Mouse (Mus musculus) embryonic facial prominence, embryonic 14.5 days (tissue): ENCODE results near the gene Gm9573. TPM values are rescaled to one million over a fixed set of nuclear protein-coding genes. Genes with fewer than 3 reads are reported as not detected.

Experiments
- ATAC-seq: fragments of 200-750 bp; cut with Nextera tagmentation; 2 replicates; pipeline ENCODE4 v1.8.0; 2017; ENCODE audit warnings: low read depth, moderate number of reproducible peaks, moderate TSS enrichment
- DNase-seq: peaks from one replicate; pipeline ENCODE4 v3.0.0-alpha.2; 2015; ENCODE audit warnings: low spot score
- H3K27ac ChIP-seq: fragments of 300-500 bp; sonication (generic); replicated peaks from 2 replicates; pipeline ENCODE4 v1.5.1; 2014; ENCODE audit warnings: low read depth, mild to moderate bottlenecking, low read length, moderate library complexity
- H3K27me3 ChIP-seq: fragments of 300-500 bp; sonication (generic); replicated peaks from 2 replicates; pipeline ENCODE4 v1.6.1; 2014; ENCODE audit warnings: low read length; ENCODE audit not compliant: control insufficient read depth, insufficient read depth
- H3K36me3 ChIP-seq: fragments of 300-500 bp; sonication (generic); 2 replicates; pipeline ENCODE4 v1.6.1; 2014; ENCODE audit warnings: low read length, mixed read lengths; ENCODE audit not compliant: control insufficient read depth, insufficient read depth
- H3K4me1 ChIP-seq: fragments of 300-500 bp; sonication (generic); 2 replicates; pipeline ENCODE4 v1.6.1; 2014; ENCODE audit warnings: antibody characterized with exemption, low read length; ENCODE audit not compliant: control insufficient read depth, insufficient read depth
- H3K4me2 ChIP-seq: fragments of 300-500 bp; sonication (generic); 2 replicates; pipeline ENCODE4 v1.6.1; 2014; ENCODE audit warnings: low read depth, mild to moderate bottlenecking, low read length, moderate library complexity, mixed read lengths
- H3K4me3 ChIP-seq: fragments of 300-500 bp; sonication (generic); 2 replicates; pipeline ENCODE4 v1.5.1; 2014; ENCODE audit warnings: low read depth, mild to moderate bottlenecking, low read length
- H3K9ac ChIP-seq: fragments of 300-500 bp; sonication (generic); 2 replicates; pipeline ENCODE4 v1.6.1; 2014; ENCODE audit warnings: low read depth, mild to moderate bottlenecking, low read length, moderate library complexity, mixed read lengths
- H3K9me3 ChIP-seq: fragments of 300-500 bp; sonication (generic); 2 replicates; pipeline ENCODE4 v1.6.1; 2016; ENCODE audit warnings: low read length; ENCODE audit not compliant: control insufficient read depth
- WGBS: fragments of 180-500 bp; shearing (Covaris S2); extraction: QIAGEN DNeasy Blood & Tissue Kit; methylation state at CpG from one replicate; pipeline ENCODE4 v1.1.7; 2014; 5-methylcytosine and 5-hydroxymethylcytosine counted together
- polyA plus RNA-seq: library from polyadenylated mRNA; unstranded; fragments of >200 nt; fragmentation: Nextera tagmentation; extraction: Ambion mirVana; gene quantifications from 2 replicates; pipeline ENCODE4 v1.2.1, GENCODE M21; 2014

The Gm9573 gene
- polyA plus RNA-seq, 1 experiment from 2014 or later: 0.04 TPM

- WGBS: 90% methylated on average over 7 of the region's 7 CpGs
- no peaks in the 10 kb centered on the region for H3K27me3 ChIP-seq
Measured at GRCm38 (mm10) chr17:35591219-35591578, 35.2 kb downstream of the Gm9573 start.

DNA sequence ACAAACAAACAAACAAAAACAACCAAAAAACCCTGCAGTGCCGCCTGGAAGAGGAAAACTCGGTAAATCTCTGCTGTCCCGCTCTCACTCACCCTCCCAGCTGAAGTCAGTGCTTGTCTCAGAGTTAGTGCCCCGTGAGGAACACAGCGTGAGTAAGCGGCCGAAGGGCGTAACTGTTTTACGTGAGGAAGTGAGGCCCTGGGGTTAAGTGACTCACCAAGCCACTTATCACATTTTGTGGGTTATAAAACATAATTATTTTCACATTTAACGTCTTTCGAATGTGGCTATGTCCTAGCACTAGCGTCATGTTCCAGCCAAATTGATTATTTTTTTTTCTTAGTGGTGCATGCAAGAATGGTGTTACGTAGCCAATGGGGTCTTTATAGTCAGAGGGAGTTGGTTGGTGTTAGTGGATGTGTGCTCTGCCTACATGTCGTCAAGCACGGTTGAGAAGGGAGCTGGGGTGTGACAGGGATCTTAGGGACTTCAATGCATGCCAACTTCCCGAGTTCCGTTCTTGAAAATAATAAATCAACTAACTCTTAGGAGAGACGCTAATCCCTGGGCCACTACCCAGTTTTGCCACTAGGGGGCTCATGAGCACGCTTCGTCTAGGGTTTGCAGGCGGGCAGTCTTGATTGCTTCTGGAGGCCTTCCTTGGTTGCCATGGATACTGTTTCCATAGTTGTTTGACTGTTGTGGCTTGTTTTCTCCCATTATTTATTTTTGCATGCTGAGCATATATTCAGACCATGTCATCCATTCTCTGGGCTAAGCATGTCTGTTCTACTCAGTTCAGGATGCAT is 35.8 kb downstream of the Gm9573 start:
- Histone ChIP-seq H3K4me3 (no peak overlapping the region), H3K9me3 (no peaks in the 10 kb centered on the region), H3K27me3 (no peaks in the 10 kb centered on the region), H3K4me2 (peak overlapping the region; percentile 27; the same call in 1 of the 2 replicates), H3K27ac (no peak overlapping the region), H3K36me3 (no peaks in the 10 kb centered on the region), H3K9ac (no peak overlapping the region), H3K4me1 (no peaks in the 10 kb centered on the region)
- ATAC-seq (peak; percentile 70; the same call in 1 of the 2 replicates), DNase-seq (peak; percentile 81)
- WGBS: 48% methylated on average over 21 of the region's 21 CpGs

More at GRCm38 (mm10) chr17:35591219-35591578, 35.2 kb downstream of the Gm9573 start:
- no peak overlapping the region for H3K4me3 ChIP-seq
- H3K36me3 ChIP-seq: no peaks in the 10 kb centered on the region
- no peak overlapping the region for H3K27ac ChIP-seq
- ATAC-seq: no peak
- DNase-seq: no peak
- H3K9ac ChIP-seq: no peak overlapping the region
- no peaks in the 10 kb centered on the region for H3K9me3 ChIP-seq
- no peaks in the 10 kb centered on the region for H3K4me1 ChIP-seq
- no peak overlapping the region for H3K4me2 ChIP-seq

- no peaks in the 10 kb centered on the region for H3K4me1 ChIP-seq
- WGBS: 15% methylated on average over 4 of the region's 4 CpGs
- DNase-seq (peak; percentile 64), ATAC-seq (no peak)
- H3K36me3 ChIP-seq: no peaks in the 10 kb centered on the region
- no peaks in the 10 kb centered on the region for H3K27me3 ChIP-seq
- H3K27ac ChIP-seq: no peak overlapping the region
- no peak overlapping the region for H3K9ac ChIP-seq
- H3K9me3 ChIP-seq: no peaks in the 10 kb centered on the region
- H3K4me3 ChIP-seq: no peak overlapping the region
- no peak overlapping the region for H3K4me2 ChIP-seq
Measured at GRCm38 (mm10) chr17:35588387-35588786, 38.0 kb downstream of the Gm9573 start.

DNA sequence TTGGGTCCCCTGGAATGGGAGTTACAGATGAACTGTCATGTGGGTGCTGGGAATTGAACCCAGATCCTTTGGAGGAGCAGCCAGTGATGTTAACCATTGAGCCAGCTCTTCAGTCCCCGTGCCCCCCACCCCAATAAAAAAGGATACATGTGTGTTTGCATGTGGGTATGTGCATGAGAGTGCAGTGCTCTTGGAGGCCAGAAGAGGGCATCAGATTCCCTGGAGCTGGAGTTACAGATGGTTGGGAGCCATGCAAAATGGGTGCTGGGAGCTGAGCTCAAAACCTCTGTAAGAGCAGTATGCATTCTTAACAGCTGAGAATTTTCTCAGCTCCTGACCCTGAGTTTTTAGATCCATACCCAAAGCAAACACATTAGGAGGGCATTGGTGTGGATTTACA is 39.1 kb downstream of the Gm9573 start:
- Histone ChIP-seq H3K27ac (no peak overlapping the region), H3K4me2 (no peak overlapping the region), H3K4me3 (no peak overlapping the region), H3K27me3 (no peaks in the 10 kb centered on the region), H3K9me3 (no peaks in the 10 kb centered on the region), H3K4me1 (no peaks in the 10 kb centered on the region), H3K9ac (no peak overlapping the region), H3K36me3 (no peaks in the 10 kb centered on the region)
- WGBS: 67% methylated on average over 1 of the region's 1 CpGs
- no peak for ATAC-seq
- DNase-seq: no peak

DNA sequence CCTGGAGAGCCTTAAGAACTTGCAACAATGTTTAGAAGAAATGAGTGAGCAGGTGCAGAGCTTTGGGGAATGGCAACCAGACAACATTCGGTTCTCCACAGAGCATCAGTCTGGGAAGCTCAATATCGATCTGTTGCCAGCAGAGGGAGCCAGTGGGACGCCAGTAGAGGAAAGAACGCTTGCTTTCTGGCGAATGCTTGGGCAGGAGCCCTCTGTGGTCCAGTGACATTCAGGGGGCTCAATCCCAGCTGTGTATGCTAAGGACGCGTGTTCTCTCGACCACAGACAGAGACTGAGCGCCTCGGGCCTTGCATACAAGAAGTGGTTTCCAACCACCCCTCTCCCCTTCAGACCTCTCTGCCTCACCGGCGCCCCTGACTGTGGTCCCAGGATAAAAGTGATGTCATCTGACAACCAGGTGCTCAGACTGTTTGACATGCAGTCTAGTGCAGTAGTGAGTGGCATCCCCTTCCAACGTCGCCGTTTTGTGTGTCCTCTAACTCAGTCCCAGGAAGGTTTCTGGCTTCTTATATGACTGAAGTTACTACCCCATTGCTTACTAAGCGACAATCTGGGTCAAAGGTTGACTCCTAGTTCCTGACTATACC is 42.0 kb downstream of the Gm9573 start:
- Histone ChIP-seq H3K4me2 (peak overlapping the region; percentile 29), H3K4me3 (no peak overlapping the region), H3K27ac (no peak overlapping the region), H3K4me1 (no peaks in the 10 kb centered on the region), H3K36me3 (no peaks in the 10 kb centered on the region), H3K27me3 (no peaks in the 10 kb centered on the region), H3K9ac (no peak overlapping the region), H3K9me3 (no peaks in the 10 kb centered on the region)
- peak; percentile 90 for DNase-seq
- WGBS: 15% methylated on average over 16 of the region's 16 CpGs
- peak; percentile 64; the same call in 1 of the 2 replicates for ATAC-seq

GRCm38 (mm10) chr17:35582900-35583299 is 43.5 kb downstream of the Gm9573 start:
- Histone ChIP-seq H3K9ac (no peak overlapping the region), H3K4me1 (no peaks in the 10 kb centered on the region), H3K27ac (no peak overlapping the region), H3K27me3 (no peaks in the 10 kb centered on the region), H3K4me2 (no peak overlapping the region), H3K9me3 (no peaks in the 10 kb centered on the region), H3K4me3 (no peak overlapping the region), H3K36me3 (no peaks in the 10 kb centered on the region)
- 83% methylated on average over 1 of the region's 1 CpGs for WGBS
- 0 out of 2 replicates have a peak, but pooled peaks have one; percentile 33 for ATAC-seq
- no peak for DNase-seq

- Histone ChIP-seq H3K27me3 (peaks cover 4% of the 10 kb centered on the region; the same call in 1 of the 2 replicates), H3K36me3 (no peaks in the 10 kb centered on the region), H3K27ac (no peak overlapping the region), H3K9ac (no peak overlapping the region), H3K9me3 (no peaks in the 10 kb centered on the region), H3K4me1 (no peaks in the 10 kb centered on the region), H3K4me3 (no peak overlapping the region), H3K4me2 (no peak overlapping the region)
- ATAC-seq: no peak
- 17% methylated on average over 6 of the region's 6 CpGs for WGBS
- peak; percentile 82 for DNase-seq
Measured at GRCm38 (mm10) chr17:35578211-35578610, 48.2 kb downstream of the Gm9573 start.

- ATAC-seq: no peak
- no peak for DNase-seq
- H3K27me3 ChIP-seq: peaks cover 23% of the 10 kb centered on the region
- no peak overlapping the region for H3K9ac ChIP-seq
- no peaks in the 10 kb centered on the region for H3K36me3 ChIP-seq
- no peak overlapping the region for H3K4me3 ChIP-seq
- no peak overlapping the region for H3K27ac ChIP-seq
- no peak overlapping the region for H3K4me2 ChIP-seq
- H3K9me3 ChIP-seq: no peaks in the 10 kb centered on the region
- WGBS: 98% methylated on average over 7 of the region's 7 CpGs
- H3K4me1 ChIP-seq: 0 out of 2 replicates have a peak, but pooled peaks cover 9% of the 10 kb centered on the region
Measured at GRCm38 (mm10) chr17:35571477-35571876, 55.0 kb downstream of the Gm9573 start.
